Mouse (Mus musculus) C2C12 (cell line): ENCODE results near the gene Rps6kc1.

Source experiments
- CTCF ChIP-seq: IDR thresholded peaks from one replicate; pipeline ENCODE4 v1.5.1; 2011; ENCODE audit not compliant: control insufficient read depth, insufficient read depth, insufficient read length
- MAX ChIP-seq: IDR thresholded peaks from one replicate; pipeline ENCODE4 v1.6.1; 2011; ENCODE audit warnings: mild to moderate bottlenecking, control low read depth
- MYOG ChIP-seq: IDR thresholded peaks from one replicate; pipeline ENCODE4 v1.6.1; 2011; ENCODE audit not compliant: control insufficient read depth, insufficient read length; ENCODE audit errors: extremely low read depth

- TF ChIP-seq MYOG (no peak), CTCF (no peak), MAX (no peak)
These were observed 216.0 kb downstream of the Rps6kc1 start for GRCm38 (mm10) chr1:190695589-190695988.
